Mouse (Mus musculus) testis, adult 2 months (tissue): ENCODE data around the gene Amn. TPM values are rescaled to one million over a fixed set of nuclear protein-coding genes. Genes with fewer than 3 reads are reported as not detected.

Experiments used
- H3K27ac ChIP-seq: fragments of 200-500 bp; 2 replicates; pipeline ENCODE4 v1.5.1; 2012; ENCODE audit warnings: low read depth, low read length; ENCODE audit not compliant: control insufficient read depth, insufficient read depth
- H3K27me3 ChIP-seq: fragments of 200-500 bp; 2 replicates; pipeline ENCODE4 v1.6.1; 2012; ENCODE audit warnings: mild to moderate bottlenecking, low read length, moderate library complexity; ENCODE audit not compliant: control insufficient read depth, insufficient read depth
- H3K36me3 ChIP-seq: fragments of 200-500 bp; 2 replicates; pipeline ENCODE4 v1.6.1; 2012; ENCODE audit warnings: mild to moderate bottlenecking, low read length; ENCODE audit not compliant: control insufficient read depth, insufficient read depth
- H3K4me1 ChIP-seq: fragments of 200-500 bp; 2 replicates; pipeline ENCODE4 v1.6.1; 2012; ENCODE audit warnings: low read length; ENCODE audit not compliant: control insufficient read depth, insufficient read depth
- H3K4me3 ChIP-seq: fragments of 200-500 bp; 2 replicates; pipeline ENCODE4 v1.5.1; 2012; ENCODE audit warnings: low read depth, mild to moderate bottlenecking, low read length, moderate library complexity, mixed read lengths; ENCODE audit not compliant: control insufficient read depth
- CTCF ChIP-seq: fragments of 200-500 bp; IDR thresholded peaks from 2 replicates; pipeline ENCODE4 v1.5.1; 2012; ENCODE audit warnings: low read depth, mild to moderate bottlenecking, inconsistent platforms, low read length, moderate library complexity; ENCODE audit not compliant: control insufficient read depth, insufficient read depth, insufficient replicate concordance
- POLR2A ChIP-seq: fragments of 200-500 bp; IDR thresholded peaks from 2 replicates; pipeline ENCODE4 v1.6.1; 2012; ENCODE audit warnings: low read depth, mild to moderate bottlenecking, inconsistent platforms, low read length, moderate library complexity; ENCODE audit not compliant: control insufficient read depth
- polyA plus RNA-seq: library from polyadenylated mRNA; depleted of rRNA; stranded (reverse); fragments of >200 nt; gene quantifications from 2 replicates; pipeline ENCODE4 v1.2.3, GENCODE M21; 2012

Amn gene
- polyA plus RNA-seq, 1 experiment, result 14.4 TPM

DNA sequence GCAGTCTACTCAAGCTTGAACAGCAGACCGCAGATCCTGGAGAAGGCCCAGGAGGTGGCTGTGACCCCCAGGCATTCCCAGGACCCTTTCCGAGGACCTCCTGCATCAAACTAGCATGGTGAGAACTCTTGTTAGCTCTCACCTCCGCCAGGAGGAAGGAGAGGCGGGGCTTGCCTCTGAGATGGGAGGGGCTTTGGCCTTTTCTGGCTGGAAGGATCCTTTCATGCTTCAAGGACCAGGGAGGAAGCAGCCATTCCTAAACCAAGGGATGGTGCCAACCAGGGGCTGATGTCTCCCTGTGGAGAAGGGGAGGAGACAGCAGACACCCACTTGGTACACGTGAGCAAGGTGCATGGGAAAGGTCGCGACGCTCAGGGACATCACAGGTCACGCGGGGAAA, 13.6 kb downstream of the Amn start:
- no peaks in the 10 kb centered on the region for H3K36me3 ChIP-seq
- no peak overlapping the region for H3K4me3 ChIP-seq
- TF ChIP-seq POLR2A (no peak), CTCF (no peak)
- H3K27me3 ChIP-seq, result no peaks in the 10 kb centered on the region
- H3K4me1 ChIP-seq, result peaks cover 5% of the 10 kb centered on the region
- H3K27ac ChIP-seq, result no peak overlapping the region

DNA sequence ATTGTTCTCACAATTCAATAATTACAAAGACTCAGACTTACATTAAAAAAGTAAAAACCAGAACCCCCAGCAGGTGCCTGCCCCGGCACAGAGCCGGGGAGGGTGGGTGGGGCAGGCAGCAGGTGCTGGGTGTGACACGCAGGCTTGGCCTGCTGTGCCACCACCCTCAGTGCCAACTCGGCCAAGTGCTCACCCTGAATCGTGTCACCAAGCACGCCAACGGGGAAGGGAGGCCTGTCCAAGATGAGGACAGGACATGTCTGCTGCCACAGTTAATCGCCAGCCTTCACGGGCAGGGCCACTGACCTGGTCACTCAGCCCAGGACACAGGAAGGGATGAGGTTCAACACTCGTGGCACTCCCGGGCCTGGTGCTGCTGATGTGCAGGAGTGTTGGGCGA, 22.1 kb downstream of the Amn start:
- Histone ChIP-seq H3K27me3 (no peaks in the 10 kb centered on the region), H3K4me3 (no peak overlapping the region), H3K36me3 (no peaks in the 10 kb centered on the region), H3K4me1 (no peaks in the 10 kb centered on the region), H3K27ac (no peak overlapping the region)
- no peak for TF ChIP-seq POLR2A
- TF ChIP-seq CTCF, result no peak

DNA sequence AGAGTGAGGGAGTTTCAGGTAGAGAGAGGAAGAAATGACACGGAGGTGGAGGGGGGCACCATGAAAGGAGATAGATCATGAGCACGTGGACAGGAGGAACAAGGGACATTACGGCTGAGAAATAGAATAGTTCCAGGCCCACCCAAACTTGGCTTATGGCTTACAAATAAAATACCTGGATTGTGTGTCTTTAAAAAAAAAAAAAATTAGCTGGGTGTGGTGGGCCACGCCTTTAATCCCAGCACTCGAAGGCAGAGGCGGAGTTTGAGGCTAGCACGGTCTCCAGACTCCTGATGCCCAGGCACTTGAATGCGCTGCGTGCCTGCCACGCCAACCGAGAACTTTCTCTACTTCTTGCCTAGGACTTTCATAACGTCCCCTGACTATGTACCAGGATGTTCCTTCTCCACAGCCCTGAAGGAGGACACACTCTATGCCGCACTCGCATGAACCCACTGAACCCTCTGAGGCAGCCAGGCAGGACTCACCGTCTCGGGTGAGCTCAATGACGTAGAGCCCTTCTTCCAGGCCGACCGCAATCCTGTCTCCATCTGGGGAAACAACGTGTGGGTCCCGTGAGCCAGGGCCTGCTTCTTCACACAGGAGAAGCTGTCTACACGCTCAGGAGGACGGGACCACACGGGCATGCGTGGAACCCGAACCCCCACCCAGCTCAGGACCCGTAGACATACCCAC, 30.6 kb downstream of the Amn start:
- H3K27ac ChIP-seq, result no peak overlapping the region
- H3K27me3 ChIP-seq, result no peaks in the 10 kb centered on the region
- no peak overlapping the region for H3K4me3 ChIP-seq
- TF ChIP-seq POLR2A (no peak), CTCF (no peak)
- H3K4me1 ChIP-seq, result no peaks in the 10 kb centered on the region
- no peaks in the 10 kb centered on the region for H3K36me3 ChIP-seq

DNA sequence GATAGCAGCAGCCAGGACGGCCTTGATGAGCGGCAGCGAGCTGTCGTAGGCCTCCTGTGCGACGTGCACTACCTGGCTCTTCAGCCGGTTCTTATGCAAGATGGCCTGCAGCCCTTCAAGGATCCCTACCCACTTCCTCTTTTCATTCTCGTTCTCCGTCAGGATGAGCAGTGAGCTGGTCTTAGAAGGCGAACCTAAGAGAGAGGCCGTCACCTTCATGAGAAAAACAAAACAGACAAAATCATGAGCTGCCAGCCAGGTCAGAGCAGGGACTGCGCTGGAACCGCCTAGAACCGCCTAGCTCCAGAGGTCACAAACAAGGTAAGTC, 31.1 kb downstream of the Amn start:
- TF ChIP-seq CTCF (no peak), POLR2A (no peak)
- H3K36me3 ChIP-seq, result no peaks in the 10 kb centered on the region
- H3K27ac ChIP-seq, result no peak overlapping the region
- no peaks in the 10 kb centered on the region for H3K4me1 ChIP-seq
- no peak overlapping the region for H3K4me3 ChIP-seq
- H3K27me3 ChIP-seq, result no peaks in the 10 kb centered on the region

DNA sequence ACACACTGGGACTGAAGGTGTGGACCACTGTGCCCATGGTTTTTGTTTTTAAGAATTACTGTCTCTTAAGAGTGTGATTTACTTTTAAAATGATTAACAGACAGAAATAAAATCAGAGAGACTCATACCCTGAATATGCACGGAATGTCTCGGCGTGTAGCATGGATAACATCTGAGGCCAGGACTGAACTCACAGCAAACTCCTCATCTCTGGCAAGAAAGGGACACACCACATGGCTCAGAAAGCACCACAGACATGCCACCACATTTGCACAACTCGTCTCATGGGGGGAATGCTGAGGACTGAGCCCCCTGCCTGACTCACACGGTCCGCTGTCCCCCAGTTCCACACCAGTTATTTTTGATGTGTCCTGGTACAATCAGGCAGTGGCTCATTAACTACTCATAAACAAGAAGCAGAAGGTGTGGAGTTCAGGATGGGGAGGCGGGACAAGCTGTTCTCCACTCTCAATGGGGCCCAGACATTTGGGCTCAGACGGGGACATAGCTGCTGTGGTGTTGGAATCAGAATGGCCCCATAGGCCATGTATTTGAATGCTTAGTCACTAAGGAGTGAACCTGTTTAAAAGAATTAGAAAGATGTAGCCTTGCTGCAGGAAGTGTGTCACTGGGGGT, 32.9 kb downstream of the Amn start:
- no peaks in the 10 kb centered on the region for H3K27me3 ChIP-seq
- TF ChIP-seq POLR2A, result no peak
- no peak for TF ChIP-seq CTCF
- no peaks in the 10 kb centered on the region for H3K36me3 ChIP-seq
- H3K27ac ChIP-seq, result no peak overlapping the region
- H3K4me3 ChIP-seq, result no peak overlapping the region
- no peaks in the 10 kb centered on the region for H3K4me1 ChIP-seq

DNA sequence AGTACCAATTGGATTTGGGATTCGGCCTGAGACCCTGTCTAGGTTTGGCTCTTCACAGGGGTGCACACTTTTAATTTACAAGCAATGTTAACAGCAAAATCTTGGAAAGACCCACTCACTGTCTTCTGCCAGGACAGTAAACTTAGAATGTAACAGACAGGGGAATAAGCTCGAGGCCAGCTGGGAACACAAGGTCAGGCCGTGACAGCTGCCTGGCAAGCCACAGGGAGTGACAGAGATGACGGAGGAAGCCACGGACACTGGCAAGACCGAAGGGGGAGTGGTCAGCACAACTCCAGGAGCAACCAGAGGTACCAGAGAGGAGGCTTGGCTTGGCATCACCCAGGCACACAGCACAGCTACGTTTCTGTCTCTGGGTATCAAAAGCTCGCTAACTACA, 35.9 kb downstream of the Amn start:
- Histone ChIP-seq H3K4me1 (no peaks in the 10 kb centered on the region), H3K36me3 (no peaks in the 10 kb centered on the region; the same call in 1 of the 2 replicates), H3K27me3 (no peaks in the 10 kb centered on the region), H3K27ac (no peak overlapping the region), H3K4me3 (no peak overlapping the region)
- TF ChIP-seq POLR2A, result no peak

DNA sequence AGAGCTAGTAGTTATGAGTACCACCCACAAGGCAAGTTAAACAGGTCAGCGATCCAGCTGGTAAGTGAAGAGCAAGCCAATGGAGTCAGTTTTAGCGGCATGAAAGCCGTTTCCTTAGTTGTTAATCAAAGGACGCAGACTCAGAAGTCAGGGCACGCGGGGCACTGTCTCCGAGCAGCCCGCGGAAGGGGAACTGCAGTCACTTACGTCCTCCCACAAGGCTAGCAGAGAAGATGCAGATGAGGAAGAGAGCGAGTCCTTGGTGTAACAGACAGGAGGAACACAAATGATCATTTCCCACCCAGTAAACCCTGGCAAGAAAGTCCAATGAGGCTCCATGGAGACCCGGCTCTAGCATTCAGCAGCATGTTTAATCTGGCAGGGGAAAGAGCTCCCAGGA, 38.4 kb downstream of the Amn start:
- H3K27me3 ChIP-seq, result no peaks in the 10 kb centered on the region
- H3K36me3 ChIP-seq, result no peaks in the 10 kb centered on the region; the same call in 1 of the 2 replicates
- H3K27ac ChIP-seq, result no peak overlapping the region
- H3K4me1 ChIP-seq, result no peaks in the 10 kb centered on the region
- TF ChIP-seq POLR2A (no peak), CTCF (no peak)
- H3K4me3 ChIP-seq, result no peak overlapping the region
